Mouse (Mus musculus) kidney, adult 2 months (tissue): ENCODE measurements around the gene Actr6.

Source experiments
- CTCF ChIP-seq: fragments of 200-500 bp; conservative IDR thresholded peaks from 2 replicates; pipeline ENCODE4 v1.5.1; 2011; ENCODE audit warnings: low read depth, mild to moderate bottlenecking, control low read depth, low read length, moderate library complexity, mixed read lengths; ENCODE audit not compliant: insufficient read depth, insufficient read length
- POLR2A ChIP-seq: fragments of 200-500 bp; IDR thresholded peaks from one replicate; pipeline ENCODE4 v1.6.1; 2011; ENCODE audit warnings: low read depth, low read length, control low read depth

DNA sequence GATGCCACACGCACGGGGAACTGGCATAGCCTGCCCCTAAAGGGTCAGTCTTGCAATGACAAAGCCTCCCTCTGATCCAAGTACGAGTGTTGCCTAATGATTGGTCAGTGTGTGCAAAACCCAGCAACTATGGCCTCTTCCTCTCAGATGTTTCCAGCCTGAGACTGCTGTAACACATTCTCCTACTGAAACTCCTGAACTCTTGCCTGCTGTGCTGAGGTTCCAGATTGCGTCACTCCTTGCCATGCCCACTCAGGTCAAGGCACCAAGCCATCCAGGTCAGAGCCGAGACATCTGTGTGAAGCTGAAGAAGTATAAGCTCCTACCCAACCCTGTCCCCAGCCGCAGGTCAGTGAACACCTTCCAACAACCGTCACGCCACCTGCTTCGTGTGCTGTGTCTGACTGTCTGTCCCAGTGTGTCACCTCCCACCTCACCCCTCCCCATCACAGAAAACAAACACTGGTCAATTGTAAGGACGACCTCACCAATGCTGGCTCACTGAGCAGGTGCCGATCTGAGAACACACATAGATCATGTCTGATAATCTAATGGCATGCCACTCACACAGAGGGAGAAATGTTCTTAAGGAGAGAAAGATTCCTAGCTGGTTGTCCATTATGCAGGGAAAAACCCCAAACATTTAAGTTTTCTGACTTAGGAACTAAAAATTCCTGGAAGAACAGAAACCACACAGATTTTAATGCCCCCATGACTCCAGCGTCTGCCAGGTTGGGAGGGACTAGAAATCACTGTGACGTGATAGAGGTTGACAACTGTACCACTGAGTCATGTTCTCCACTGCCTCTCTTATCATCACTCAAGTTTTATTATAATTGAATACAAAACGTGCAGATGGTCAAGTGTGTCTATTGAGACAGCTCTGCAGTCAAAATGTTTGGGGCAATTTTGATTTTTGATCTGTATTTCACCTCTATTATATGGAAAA, 9.6 kb downstream of the Actr6 start:
- TF ChIP-seq CTCF (no peak), POLR2A (no peak)
